Mouse (Mus musculus): ENCODE results near the gene Ssh1.

The Ssh1 gene

DNA sequence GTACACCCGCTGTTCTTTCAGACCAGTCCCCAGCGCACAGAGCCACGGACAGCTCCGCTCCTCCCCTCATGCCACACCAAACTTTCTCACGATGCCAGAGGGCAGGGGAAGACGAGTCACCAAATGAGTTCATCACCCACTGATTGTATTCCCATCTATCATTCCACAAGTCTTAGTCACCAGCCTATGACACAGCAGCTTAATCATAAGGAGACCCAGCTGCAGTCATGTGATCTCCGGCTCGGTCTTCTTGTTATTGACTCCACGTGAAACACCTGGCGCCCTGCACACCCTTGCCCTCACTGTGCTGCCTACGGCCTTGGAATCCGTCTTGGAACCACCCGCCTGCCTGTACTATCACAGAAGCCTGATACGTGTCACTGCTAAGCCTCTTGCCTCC, 28.7 kb downstream of the Ssh1 start:
- no peak for DNase-seq

- DNase-seq, result no peak
Measured at GRCm38 (mm10) chr5:113961776-113962175, 31.9 kb downstream of the Ssh1 start.

GRCm38 (mm10) chr5:113960416-113960815, 33.3 kb downstream of the Ssh1 start:
- DNase-seq, result no peak

GRCm38 (mm10) chr5:113959039-113959438, 34.7 kb downstream of the Ssh1 start:
- DNase-seq, result no peak

GRCm38 (mm10) chr5:113956510-113956909, 37.2 kb downstream of the Ssh1 start:
- DNase-seq, result peak; percentile 73

- no peak for DNase-seq
Measured at GRCm38 (mm10) chr5:113955691-113956090, 38.0 kb downstream of the Ssh1 start.

DNA sequence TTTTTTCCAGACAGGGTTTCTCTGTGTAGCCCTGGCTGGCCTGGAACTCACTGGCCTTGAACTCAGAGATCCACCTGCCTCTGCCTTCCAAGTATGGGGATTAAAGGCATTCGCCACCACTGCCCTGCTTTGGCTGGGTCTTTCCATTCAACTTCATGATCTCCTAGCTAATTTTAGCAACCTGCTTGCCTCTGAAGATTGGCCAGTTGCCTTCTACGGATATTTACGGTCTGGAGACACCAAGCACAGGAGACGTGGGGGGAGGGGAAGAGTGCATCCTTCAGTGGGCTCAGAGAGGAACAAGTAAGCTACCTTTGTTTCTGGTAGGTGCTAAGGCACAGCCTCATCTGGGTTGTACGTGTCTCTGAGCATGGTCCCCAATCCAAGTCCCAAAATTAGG, 38.4 kb downstream of the Ssh1 start:
- no peak for DNase-seq

- DNase-seq, result peak; percentile 64
Measured at GRCm38 (mm10) chr5:113954421-113954820, 39.3 kb downstream of the Ssh1 start.

- no peak for DNase-seq
Measured at GRCm38 (mm10) chr5:113952519-113952918, 41.2 kb downstream of the Ssh1 start.

GRCm38 (mm10) chr5:113951693-113952071, 42.0 kb downstream of the Ssh1 start:
- DNase-seq, result no peak

- DNase-seq, result no peak
Measured at GRCm38 (mm10) chr5:113950786-113951692, 42.7 kb downstream of the Ssh1 start.

DNA sequence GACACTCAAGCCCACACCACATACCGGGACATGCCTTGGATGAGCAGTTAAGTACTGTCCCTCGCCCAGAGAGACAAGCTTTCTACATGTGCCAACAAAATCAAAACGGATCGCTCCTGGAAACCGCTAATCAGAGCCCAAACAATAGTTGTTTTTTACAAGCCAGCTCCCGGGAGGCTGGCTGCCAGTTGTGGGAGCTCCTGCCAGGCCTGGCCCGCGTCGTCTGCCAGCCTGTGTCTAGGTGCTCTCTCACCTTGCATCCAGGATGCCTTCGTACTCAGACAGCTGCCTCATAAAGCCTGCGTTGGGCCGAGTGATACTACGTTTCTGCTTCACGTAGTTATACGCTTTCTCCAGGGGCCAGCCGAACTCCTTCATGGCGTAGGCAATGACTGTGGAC, 43.6 kb downstream of the Ssh1 start:
- no peak for DNase-seq

DNA sequence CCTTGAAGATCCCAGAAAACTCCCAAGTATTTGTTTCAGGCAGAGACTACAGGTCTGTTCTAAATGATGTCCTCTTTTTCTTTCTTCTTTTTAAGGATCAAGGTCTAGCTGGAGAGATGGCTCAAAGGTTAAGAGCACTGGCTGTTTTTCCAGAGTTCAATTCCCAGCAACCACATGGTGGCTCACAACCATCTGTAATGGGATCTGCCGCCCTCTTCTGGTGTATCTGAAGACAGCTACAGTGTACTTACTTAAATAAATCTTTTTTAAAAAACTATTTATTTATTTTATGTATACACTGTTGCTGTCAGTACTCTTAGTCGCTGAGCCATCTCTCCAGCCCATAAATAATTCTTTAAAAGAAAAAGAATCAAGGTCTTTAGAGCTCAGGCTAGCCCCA, 46.4 kb downstream of the Ssh1 start:
- no peak for DNase-seq

DNA sequence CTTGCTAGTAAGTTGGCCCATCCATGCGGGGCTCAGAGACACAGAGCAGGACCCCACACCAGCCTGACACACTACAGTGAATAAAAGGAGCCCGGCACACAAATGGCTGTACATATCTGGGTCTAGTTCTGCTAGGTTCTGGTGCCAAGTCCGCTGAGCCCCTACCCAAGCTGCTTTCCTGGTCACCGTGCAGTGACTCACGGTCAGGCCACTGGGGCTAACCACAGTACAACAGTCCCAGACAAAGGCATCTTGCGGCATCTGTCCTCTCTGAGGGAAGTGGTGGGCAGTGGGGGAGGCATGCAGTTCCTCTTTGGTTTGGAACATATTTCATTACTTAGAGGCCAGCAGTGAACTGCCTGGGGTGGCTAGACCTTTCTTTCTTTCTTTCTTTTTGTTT, 48.6 kb downstream of the Ssh1 start:
- no peak for DNase-seq

DNA sequence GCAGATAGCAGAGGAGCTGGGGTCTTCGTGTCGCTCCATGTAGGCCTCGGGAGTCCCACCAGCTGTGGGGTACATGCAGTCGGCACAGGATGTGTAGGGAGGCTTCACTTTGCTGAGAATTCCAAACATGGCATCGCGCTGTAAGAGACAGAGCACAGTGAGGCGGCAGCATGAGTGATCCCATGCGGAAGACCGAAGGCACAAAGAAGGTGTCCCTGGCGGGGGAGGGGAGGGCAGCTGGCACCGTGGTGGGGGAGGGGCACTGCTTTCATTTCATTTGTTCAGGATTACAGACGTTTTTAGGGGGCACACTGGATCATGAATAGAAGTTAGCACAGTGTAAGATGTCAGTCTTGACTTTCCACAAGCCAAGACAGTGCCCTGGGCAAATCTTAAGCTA, 50.4 kb downstream of the Ssh1 start:
- no peak for DNase-seq

DNA sequence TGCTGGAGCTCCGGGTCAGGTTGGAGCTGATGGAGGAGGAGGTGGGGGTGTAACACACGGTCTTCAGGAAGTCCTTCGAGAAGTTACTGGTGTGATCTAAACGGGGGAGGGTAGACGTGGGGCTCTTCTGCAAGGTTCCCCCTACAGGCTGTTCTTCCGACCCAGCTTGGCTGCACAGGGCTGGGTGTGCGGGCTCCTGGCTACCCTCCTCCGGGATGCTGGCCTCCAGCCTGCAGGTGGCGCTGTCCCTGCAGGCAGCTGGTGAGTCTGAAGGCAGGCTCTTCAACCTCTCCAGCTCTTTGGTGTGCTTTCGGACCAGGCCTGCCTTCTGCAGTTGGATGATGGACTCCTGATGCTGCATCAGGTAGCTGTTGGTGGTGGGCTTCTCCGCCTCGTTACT, 51.1 kb downstream of the Ssh1 start:
- DNase-seq, result no peak

DNA sequence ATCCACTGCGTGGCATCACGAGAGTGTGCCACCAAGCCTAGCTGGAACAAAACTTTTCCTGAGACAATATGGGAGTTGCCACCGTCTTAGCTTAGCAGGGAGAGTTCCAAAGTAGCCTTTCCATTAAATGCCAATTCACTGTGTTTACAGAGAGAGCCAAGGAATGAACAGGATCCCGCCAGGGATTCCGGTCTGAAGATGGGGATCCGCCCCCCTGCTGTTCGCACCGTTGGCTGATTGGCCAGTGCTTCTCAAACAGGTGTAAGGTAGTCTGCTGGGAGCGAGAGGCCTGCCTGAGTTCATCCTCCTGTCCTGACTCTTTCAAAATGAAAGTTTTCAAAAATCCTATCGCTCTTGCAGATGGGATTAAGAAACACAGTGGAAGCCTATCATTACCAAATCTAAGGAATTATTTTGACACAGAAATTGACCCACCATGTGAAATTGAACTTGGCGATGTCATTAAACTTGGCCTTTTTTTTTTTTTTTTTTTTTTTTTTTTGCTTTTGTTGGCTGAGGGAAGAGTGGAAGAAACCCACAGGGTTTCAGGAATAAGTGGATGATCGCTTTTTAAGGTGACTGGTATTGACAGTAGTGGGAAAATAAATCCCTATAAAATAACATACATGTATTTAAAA, 54.3 kb downstream of the Ssh1 start:
- no peak for DNase-seq

GRCm38 (mm10) chr5:113937650-113938049, 56.0 kb downstream of the Ssh1 start:
- DNase-seq, result no peak

DNA sequence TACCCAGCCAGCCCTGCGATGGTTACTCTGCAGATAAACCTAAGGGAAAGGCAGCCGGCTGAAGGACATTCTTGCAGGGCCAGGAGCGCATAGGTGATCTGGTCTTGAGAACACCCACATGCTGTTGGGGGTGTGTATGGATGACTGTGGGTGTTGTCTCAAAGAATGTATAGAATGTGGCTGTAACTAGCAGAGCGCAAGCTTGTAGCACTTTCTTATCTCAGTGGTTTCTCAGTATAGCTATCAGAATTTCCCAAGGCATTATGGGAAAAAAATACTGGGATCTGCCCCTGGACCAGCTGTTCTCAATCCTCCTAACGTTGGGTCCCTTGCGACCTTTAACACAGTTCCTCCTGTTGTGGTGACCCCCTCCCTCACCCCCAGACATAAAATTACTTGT, 59.8 kb downstream of the Ssh1 start:
- DNase-seq, result no peak

DNA sequence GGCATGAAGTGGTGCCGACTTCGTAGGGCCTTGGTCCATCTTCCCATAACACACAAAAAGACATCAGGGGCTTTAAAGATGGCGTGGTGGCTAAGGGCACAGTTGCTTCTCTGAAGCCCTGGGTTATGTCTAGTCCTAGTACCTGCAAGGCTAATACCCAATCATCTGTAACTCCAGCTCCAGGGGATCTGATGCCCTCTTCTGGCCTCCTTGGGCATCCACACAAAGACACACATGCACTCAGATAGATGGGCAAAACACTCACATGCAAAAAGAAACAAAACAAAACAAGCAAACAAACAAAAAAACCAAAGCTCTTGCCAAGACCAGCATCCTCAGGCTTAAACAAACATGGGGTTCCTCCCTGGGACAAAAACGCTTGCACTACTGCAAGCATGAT, 60.2 kb downstream of the Ssh1 start:
- DNase-seq, result no peak

DNA sequence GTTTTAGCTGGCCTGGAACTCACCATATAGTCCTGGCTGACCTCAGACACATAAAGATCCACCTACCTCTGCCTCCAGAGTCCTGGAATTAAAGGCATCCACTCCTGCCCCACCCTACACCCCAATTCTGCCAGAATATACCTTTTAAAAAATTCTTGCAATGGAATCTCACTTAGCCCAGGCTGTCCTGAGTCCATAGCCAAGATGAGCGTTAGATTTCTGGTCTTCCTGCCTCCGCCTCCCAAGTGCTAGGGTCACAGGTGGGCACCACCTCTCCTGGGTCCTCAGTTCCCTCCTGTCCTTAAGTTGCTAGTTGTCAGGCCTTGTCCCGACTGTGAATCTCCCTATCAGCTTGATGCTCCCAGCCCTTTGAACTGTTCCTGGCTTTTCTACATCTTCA, 61.4 kb downstream of the Ssh1 start:
- no peak for DNase-seq

- DNase-seq, result peak; percentile 44
Measured at GRCm38 (mm10) chr5:113930648-113931609, 62.8 kb downstream of the Ssh1 start.

GRCm38 (mm10) chr5:113929950-113930647, 63.6 kb downstream of the Ssh1 start:
- DNase-seq, result peak; percentile 45
